Mouse (Mus musculus): ENCODE measurements around the gene Lmo7.

Lmo7 gene

DNA sequence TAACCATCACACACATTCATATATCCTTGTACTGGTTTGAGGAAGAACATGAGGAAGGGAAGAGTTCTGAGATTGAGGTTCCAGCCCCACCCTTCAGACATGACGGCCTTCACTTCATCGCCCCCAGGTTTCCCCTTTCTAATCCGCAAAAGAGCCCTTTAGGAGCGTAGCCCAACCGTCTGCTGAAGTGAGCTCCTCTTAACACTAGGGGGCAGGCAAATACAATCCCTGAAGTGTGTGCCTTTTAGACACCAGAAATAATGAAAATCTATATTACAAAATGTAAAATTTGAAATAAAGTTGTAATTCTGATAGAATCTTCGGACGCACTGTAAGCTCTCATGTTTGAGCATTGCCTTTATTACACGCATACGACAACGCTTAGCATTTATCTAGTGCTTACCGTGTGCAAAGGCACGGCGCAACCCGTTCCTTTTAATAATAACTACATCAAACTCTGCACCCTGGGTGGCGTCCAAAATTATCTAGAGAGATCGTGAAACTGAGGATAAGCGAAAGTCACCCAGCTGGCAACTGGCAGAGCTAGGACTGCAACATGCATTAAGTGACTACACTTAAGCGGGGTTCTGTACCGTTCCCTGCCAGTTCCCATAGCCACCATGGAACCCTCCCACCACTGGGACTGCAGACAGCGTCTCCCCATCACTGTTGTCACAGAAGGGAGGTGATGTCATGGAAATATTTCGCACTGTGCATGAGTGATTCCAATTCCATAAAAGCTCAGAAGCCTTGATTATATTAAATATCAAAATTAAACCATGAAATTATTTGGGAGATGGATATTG lies 217.2 kb downstream of the Lmo7 start:
- peak in 1 of 2 experiments; percentile 32 for DNase-seq (ENCODE audit: low spot score in 2 of 2)

DNA sequence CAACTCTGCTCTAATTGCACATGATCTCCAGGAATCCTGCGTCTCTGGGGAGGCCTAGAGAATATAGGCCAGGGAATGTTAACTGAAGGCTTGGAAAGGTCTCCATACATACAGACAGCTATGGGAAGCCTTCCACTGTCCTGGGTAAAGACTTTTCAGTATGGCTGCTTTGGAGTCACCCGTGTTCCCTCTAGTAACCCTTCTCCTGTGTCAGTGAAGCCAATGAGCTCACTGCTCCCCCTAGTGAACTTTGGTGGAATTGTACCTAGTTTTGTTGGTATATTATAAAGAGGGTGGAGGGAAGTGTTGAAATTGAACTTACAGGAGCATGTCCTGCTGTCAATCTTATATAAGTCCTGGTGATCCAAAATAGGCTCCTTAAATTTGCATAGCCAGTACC lies 219.4 kb downstream of the Lmo7 start:
- DNase-seq (ENCODE audit: low spot score in 2 of 2) = peak in 1 of 2 experiments; percentile 31

DNA sequence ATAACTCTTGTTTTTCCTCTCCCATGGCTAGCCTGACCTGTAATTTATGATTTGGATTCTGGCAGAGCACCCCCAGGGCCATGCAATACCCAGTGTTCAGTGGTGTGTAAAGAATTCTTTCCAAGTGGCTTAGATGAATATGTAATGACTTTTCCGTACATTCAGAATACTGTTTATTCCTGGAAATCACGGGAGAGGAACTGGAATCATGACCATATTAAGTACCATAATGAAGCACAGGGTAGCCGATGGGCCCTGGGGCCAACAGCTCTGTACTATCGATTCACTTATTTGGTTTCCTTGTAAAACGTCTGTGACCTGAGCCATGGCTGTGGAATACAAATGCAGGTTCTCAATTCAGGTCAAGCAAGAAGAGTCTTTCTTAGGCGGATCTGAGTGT lies 221.3 kb downstream of the Lmo7 start:
- DNase-seq (ENCODE audit: low spot score in 2 of 2) = no peak

DNA sequence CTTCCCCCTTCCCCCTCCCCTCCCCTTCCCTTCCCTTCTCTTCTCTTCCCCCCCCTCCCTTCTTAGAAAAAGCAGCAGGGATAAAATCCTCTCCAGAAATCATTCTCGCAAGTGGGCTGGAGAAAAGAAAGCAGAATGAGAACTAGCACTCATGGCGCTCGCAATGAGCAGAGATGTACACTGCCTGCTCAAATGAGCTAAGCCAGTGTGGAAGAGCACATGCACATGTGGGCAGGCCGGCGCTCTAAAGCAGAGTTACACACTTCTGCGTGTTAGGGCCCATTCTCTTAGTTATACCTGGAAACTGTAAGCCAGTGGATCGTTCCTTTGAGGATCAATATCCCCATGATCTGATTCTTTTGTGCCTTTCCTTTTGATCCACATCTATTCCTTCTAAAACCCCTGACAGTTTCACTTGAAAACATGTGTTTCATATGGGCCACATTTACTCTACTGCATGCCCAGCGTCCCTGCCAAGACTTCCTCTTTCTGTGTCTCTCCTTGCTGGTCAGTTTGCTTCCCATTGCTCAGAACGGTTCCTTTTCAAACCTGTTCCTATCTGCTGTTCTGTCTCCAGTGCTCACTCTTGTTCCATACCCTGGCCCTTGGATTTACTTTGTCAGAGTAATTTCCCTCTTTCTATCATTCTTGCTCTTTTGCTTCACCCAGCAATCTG lies 224.2 kb downstream of the Lmo7 start:
- DNase-seq (ENCODE audit: low spot score in 2 of 2) = no peak

DNA sequence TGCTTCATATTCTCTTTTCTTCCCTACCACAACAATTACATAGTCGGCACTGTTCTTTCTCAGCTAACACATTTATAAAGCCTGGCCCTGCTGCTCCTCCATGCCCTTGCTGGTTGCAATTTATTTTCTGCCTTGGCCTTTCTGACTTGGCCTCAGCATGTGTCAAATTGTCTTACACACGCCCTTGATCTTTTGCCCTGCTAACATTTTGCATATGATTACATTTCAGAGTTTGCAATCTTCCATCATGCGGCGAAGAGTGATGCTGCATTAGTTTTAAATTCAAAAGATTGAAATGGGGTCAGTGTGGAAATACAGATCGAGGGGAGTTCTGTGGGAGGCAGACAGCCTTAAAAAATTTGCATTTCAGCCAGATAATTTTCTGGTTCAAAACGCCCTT lies 234.6 kb downstream of the Lmo7 start:
- DNase-seq (ENCODE audit: low spot score in 2 of 2) = no peak

DNA sequence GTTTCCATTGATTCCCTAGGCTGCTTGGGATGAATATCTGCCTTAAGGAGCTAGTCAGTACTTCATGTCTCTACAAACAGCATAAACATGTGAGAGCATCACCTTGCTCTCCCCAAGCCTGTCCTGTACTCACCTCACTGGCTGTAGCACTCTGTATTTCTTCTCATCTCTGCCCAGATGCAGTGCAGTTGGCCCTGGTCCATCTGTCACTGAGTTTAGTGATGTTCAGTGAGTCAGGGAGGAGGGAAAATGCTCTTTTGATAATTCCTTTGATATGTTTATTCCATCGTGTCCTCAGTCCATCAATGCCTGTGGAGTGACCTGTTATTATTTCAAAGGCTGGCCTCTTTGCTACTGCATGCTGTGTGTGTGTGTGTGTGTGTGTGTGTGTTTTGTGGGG lies 235.2 kb downstream of the Lmo7 start:
- no peak for DNase-seq (ENCODE audit: low spot score in 2 of 2)

DNA sequence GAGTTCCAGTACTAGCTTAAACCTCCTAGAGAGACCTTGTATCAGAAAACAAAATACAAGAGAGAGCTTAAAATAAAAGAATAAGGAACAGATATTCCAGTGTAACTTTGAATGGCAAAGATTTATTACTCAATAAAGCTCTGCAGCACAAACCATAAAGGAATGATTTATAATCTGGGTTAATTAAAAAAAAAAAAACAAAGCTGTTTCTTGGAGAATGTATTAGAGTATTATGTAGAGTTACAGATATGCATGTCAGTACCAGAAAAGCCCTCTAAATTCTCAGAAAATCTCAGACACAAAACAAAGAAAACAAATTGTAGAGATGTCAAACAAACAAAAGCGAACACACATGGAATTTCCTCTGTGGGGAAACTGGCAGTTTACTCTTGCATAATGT lies 243.0 kb downstream of the Lmo7 start:
- DNase-seq (ENCODE audit: low spot score in 2 of 2) = no peak

DNA sequence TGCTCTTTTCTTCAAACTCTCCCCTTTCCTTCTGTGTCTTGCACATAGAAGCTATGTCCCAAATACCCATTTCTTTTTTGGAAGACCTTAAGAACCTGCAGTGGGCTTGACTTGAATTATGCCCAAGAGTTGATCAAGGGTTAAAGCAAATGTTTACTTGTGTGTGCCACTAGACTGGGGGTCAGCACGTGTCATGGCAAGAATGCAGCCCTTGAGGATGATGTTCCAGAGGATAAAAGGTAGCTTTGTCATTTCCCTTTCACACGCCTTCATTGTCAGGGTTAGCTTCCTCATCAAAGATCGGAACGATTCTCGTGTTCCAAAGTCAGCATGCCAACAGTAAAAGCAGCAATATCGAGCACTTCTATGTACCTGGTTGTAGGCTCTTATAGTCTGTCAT lies 243.4 kb downstream of the Lmo7 start:
- DNase-seq (ENCODE audit: low spot score in 2 of 2) = no peak

DNA sequence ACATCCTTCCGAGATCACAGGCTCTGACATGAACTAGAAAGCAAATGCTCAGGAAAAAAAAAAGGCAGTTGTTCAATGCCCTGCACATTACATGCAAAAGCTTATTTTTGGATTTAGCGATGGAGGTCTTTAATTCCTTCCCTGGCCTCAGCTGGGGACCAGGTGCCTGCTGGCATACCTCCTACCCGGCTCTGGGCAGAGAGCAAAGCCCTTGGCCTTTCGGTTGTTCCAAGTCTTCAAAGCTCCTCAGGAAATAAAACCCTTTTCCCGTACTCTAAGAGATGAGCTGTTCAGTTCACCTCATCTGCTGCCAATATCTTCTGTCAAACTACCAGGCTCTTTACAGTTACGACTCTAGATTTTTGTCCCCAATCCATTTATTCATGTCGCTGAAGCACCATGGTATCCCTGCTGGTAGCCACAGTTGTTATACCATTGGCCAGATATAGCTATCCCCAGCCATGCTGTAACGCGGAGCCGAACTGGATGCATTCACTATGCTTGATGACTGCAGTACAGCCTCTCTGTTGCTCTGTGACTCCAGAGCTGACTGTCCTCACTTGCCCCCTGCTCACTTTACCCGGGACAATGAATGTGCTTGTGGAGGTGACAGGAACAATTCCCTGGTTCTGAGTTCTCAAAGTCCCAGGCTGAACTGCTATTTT lies 246.4 kb downstream of the Lmo7 start:
- DNase-seq (ENCODE audit: low spot score in 2 of 2) = no peak

All from cerebellum, postnatal 4 days (tissue).